Mouse (Mus musculus) lung, postnatal 0 days (tissue): ENCODE measurements around the gene Unc93a2.
"Not testable (repeated sequence)": the region's sequence is repeated elsewhere in the genome, so short reads cannot be mapped to it uniquely, and the experiment has no call there.

ENCODE experiments used
- CTCF ChIP-seq: IDR thresholded peaks from 2 replicates; pipeline ENCODE4 v1.5.1; 2016; ENCODE audit warnings: antibody characterized with exemption, mild to moderate bottlenecking
- EP300 ChIP-seq: IDR thresholded peaks from 2 replicates; pipeline ENCODE4 v1.6.1; 2016; ENCODE audit warnings: antibody characterized with exemption, mild to moderate bottlenecking, control low read depth

DNA sequence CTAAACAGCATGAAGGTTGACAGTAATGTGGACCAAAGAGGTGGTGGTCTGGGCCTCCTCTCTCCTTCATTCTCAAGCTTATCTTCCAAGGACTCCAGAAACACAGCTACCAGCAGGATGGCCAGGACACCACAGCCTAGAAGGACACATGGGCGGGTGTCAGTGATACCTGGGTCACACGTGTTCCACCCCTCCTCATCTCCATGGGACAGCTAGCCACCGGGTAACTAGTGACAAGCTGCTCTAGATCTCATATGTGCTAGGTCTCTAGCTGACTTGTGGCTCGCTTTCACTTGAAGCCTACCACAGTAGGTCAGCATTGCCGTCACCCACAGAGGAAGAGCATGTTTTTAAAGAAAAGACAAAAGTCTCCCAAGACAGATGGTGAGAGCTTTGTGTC lies 13.4 kb downstream of the Unc93a2 start, which contains the start of gene Gm49630:
- TF ChIP-seq CTCF, EP300: not testable (repeated sequence)
